Mouse (Mus musculus): ENCODE measurements around the gene Gm5152.
"Not testable (repeated sequence)": the region's sequence is repeated elsewhere in the genome, so short reads cannot be mapped to it uniquely, and the experiment has no call there.

The Gm5152 gene

GRCm38 (mm10) chr5:10246426-10246825, at the start of gene Gm5152:
TSS of gene Gm5152 (minus strand) at chr5:10246526.
- DNase-seq (ENCODE audit: low read depth): not testable (repeated sequence)

- not testable (repeated sequence) for DNase-seq (ENCODE audit: low read depth)
Observed at GRCm38 (mm10) chr5:10254768-10255167, 8.4 kb upstream of the Gm5152 start.

GRCm38 (mm10) chr5:10245770-10246169, 556 bp downstream of the Gm5152 start:
- DNase-seq (ENCODE audit: low read depth): not testable (repeated sequence)

GRCm38 (mm10) chr5:10240436-10240835, 5.9 kb downstream of the Gm5152 start:
- DNase-seq (ENCODE audit: low read depth): not testable (repeated sequence)

GRCm38 (mm10) chr5:10220317-10220716, 26.0 kb downstream of the Gm5152 start:
- no peak for DNase-seq (ENCODE audit: low read depth)

- DNase-seq (ENCODE audit: low read depth): no peak
Observed at GRCm38 (mm10) chr5:10203067-10203466, 43.3 kb downstream of the Gm5152 start.

- no peak for DNase-seq (ENCODE audit: low read depth)
Observed at GRCm38 (mm10) chr5:10196880-10197279, 49.4 kb downstream of the Gm5152 start.

All from 416B (cell line).